Mouse (Mus musculus) liver, adult (tissue): ENCODE data around the gene Ms4a10.

Source experiments
- GATA4 ChIP-seq: IDR thresholded peaks from 2 replicates; pipeline ENCODE4 v1.6.1; 2014; ENCODE audit warnings: mild to moderate bottlenecking, low read length; ENCODE audit not compliant: insufficient replicate concordance

Ms4a10 gene

DNA sequence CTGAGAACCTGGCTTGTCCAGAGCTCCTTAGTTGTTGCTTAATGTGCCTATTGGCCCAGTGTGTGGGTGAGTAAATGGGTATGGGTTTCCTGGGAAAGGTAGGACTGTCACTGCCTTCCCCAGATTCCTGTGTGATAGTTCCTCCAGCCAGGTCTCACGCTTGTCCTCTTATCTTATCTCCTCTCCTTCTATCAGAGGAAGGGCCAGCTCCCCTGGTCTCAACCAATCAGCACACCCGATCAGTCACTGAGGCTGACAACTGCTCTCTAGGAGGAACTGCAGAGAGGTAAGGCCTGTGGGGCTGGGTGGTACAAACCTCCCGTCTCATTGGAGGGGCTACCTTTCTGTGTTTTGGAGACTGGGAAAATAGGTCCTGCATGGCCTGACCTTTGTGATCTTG, 35.7 kb downstream of the Ms4a10 start:
- no peak for TF ChIP-seq GATA4

DNA sequence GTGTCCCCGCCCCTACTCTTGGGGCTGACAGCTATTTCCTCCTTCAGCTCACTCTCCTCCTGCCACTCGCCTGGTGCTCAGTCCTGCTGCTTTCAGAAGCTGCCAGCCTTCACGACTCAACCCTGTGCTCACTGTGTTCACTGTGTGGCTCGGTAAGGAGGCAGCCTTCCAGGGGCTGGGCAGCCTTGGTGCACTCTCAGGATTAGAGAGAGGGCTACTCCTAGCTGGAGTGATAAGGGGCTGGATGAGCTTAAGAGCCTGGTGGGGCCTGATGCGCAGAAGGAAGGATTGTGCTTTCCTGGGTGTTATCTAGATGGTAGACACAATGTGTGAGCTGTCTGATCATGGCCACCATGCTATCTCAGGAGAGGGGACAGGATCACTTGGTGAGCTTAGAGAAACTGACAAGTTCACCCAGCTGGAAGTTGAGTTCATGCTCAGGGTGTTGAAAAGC, 37.3 kb downstream of the Ms4a10 start, which contains the start of gene Ptgdr2:
Gene Ptgdr2, plus strand, starts transcription at position 51 of the 454 bp plus-strand sequence.
- TF ChIP-seq GATA4: no peak

DNA sequence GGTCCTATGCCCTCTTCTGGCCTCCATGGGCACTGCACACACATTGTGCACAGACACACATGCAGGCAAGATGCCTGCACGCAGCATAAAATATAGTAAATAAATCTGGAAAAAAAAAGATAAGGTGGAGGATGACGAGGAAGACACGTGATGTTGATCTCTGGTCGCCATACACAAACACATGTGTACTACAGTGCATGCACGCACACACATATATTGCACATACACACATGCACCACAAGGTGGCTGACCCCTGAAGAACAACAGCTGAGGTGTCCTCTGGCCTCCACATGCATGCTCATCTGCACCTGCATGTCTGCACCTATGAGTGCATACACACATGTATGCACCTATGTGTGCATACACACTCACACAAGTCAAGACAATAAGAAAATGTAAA, 38.4 kb downstream of the Ms4a10 start:
- no peak for TF ChIP-seq GATA4

DNA sequence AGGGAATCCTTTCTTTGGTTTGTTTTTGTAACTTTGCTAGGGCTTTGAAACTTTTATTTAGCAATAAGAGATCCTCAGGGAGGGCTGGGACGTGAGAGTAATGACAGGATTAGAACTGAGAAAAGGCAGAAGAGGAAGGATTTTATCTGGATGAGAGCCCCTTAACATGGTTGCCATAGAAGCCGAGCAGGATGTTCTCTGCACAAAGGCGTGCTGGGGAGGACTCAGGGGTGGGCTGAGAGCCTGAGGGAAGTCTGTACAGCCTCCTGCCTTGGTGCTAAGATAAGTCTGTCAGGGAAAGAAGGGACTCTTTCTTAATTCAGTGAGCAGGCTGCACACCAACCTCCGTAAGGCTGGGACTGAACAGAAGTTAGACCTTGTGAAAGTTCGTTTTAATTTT, 39.4 kb downstream of the Ms4a10 start:
- TF ChIP-seq GATA4: no peak

DNA sequence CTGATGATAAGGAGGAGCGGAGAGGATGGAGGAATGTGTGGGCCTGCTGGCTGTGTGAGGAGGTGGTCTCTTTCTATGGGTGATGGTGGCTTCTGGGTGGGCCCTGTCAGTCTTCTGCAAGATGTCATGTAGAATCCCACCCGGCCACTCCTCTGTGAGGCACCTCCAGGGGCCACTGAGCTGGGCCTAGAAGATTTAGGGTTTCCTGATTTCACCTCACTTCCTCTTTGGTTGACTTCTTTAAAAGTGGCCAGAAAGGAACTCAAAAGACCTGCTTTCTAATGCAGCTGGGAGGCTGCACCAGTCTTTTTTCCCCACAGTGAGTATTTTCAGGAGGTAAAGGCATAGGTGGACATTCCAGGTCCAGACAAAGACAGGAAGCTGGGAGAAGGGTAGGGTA, 43.8 kb downstream of the Ms4a10 start:
- no peak for TF ChIP-seq GATA4

DNA sequence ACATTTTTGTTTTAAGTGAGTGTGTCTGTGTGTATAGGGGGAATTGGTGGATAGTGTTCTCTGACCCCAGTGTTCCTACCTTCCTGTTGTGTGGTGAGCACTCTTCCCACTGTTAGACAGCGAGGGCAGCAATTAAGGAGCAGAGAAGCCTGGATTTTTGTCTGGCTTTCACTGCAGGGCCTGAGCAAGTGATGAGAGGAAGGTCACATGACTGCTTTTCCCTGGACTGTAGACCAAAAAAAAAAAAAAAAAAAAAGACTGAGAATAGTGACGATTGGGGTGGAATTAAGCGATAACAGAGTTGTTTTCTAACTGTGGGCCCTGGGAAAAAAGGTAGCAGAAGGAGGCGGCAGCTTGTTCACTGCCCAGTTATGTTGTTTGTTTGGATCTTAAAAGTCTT, 47.8 kb downstream of the Ms4a10 start:
- no peak for TF ChIP-seq GATA4

DNA sequence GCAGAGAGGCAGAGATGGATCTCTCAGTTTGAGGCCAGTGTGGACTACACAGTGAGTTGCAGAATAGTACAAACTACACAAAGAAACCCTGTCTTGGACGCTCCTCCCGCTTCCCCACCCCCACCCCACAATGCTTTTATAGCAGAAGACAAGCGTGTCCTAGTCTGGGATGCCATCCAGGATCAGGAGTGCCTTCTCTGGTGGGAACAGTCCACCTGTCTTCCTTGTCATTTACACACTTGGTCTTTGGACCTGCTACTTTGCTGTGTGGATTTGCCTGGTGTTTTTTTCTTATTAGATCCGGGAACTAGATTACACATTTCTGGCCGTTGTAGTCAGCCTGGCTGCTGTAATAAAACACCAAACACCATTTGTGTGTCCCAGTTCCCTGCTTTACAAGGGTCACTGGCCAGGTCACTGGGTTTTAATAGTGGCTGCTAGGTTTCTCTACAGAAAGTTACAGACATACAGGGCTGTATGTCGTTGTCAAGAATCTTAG, 48.3 kb downstream of the Ms4a10 start:
- TF ChIP-seq GATA4: no peak

DNA sequence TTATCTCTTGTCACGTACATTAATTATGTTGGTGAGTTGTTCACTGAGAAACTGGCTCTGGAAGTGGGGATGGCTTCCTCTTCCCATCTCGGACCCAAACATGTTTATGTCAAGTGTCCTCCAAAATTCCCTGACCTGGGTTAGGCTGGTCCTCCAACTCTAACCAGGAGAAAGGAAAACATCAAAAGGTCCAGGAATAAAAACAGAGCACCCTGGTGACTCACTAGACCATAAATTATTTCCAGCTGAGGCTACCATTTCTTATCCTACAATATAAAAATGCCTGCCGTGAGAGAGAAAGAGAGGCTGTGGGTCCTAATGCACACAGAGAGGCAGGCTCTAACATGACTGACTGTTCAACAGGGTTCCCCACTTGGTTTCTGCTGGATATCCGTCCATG, 50.2 kb downstream of the Ms4a10 start:
- TF ChIP-seq GATA4: no peak

DNA sequence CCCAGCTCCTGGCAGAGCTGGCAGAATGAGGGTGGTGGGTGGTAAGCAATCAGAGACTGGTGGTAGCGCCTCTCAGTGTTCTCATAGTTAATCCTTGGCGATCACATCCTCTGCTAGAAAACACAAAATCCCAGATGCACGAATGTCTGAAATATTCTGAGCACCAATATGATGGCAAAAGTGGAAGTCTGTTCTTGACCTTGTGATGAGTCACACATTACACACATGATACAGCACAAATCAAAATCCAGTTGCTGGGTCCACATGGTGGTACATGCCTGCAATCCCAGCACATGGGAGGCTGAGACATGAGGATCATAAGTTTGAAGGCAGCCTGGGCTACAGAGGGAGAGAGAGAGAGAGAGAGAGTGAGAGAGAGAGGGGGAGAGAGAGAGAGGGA, 53.4 kb downstream of the Ms4a10 start:
- no peak for TF ChIP-seq GATA4

DNA sequence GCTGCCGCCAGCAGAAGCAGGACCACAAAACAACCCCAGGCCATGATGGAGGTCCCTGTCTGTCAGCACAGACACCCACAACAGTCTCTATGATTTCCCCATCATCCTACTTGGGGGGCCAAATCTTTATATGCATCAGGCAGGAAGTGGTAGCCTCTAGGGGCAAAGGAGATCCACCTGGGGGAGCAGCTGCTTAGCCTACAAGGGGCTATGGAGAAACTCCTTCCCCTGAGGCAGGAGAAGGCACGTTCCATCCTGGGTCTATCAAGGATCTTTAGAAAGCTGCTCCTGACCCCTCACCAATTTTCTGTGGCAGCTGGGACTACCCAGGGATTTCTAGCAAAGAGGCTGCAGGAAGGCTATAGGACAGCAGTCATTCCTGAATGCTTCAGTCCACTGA, 53.9 kb downstream of the Ms4a10 start, which contains the start of gene Zp1:
Gene Zp1, minus strand, starts transcription at position 101 of the 400 bp plus-strand sequence.
- TF ChIP-seq GATA4: no peak

DNA sequence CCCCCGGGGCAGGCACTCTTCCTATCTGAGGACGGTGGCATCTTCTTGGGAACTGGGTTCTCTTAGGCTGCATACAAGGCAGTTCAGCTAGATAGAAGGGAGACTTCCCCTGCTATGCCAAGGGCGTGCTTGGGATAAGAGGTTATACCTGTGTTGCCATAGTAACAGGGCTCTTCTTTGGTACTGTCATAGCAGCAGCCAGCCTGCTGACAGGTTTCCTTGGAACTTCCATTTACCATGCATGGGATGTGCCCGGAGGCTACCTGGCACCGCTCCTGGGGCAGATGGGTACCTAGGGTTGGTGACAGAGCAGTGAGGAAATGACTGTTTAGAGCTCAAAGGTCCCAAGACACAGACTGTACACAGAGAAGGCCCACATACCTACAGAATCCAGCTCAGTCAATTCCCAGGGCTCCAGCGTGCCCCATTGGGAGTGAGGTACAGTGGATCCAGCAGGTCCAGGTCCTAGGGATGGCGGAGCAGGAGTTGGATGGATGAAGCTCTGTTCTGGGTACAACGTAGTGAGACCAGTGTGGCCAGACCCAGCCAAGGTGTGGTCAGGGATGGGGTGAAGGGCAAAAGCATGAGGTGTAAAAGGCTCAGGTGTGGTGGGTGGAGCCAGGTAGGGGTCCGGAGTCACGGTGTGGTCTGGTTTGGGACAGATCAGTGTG, 56.0 kb downstream of the Ms4a10 start:
- TF ChIP-seq GATA4: no peak

DNA sequence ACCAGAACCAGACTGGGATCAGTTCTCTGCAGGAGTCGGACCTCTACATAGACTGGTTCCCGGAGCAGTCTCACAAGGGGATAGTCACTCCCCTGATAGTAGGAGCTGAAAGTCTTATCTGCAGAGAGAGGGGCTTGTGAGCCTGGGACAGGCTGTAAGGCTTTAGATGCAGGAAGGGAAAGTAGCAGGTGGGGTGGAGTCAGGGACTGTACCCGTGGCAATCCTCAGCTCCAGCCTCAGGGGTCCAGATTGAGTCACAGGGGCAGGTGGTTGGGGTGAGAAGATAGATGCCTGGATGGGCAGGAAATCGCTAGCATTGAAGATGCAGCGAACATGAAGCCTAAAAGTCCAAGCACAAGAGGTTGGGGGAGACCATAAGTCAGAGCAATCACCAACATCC, 58.0 kb downstream of the Ms4a10 start:
- no peak for TF ChIP-seq GATA4

DNA sequence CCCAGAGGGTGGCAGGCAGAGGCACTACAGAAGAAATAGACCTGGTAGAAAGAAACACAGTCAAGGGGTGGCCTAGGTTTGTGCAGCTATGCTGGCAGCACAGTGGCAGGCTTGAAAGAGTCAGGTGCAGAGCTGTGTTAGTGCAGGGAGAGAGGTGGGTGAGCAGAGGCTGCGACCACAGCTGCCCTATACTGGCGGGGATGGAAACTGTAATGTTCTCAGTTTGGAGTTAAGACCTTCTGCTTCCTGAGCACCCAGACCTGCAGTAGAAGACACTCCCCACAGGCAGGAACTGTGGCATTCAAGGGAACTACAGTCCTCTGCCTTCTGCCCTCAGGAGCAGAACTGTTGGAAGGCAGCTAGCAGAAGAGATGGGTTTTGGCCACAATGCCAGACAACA, 59.6 kb downstream of the Ms4a10 start:
- TF ChIP-seq GATA4: no peak

DNA sequence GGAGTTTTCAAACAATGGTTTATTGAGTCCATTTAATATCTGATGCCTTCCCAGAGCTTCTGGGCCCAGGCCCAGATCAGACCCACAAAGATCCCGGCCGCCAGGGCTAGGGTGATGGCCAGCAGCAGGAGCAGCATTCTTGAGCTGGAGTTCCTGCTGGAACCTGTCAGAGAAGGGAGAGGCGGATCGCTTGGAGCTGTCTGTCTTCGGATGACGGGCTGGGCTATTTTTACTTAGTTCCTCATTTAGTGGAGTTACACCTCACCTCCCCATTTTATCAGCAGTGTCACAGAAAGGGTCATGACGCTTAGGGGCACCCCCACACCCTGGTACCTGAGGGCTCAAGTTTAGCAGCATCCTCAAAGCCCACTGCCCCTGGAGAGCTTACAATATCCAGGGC, 60.2 kb downstream of the Ms4a10 start:
- TF ChIP-seq GATA4: no peak
